Mouse (Mus musculus) heart, embryonic 11.5 days (tissue): ENCODE data around the gene Hoga1. TPM values are rescaled to one million over a fixed set of nuclear protein-coding genes. Genes with fewer than 3 reads are reported as not detected.

Source experiments
- ATAC-seq: fragments of 200-750 bp; cut with Nextera tagmentation; replicated peaks from 2 replicates; pipeline ENCODE4 v1.8.0; 2017; ENCODE audit warnings: moderate library complexity; ENCODE audit not compliant: insufficient number of reproducible peaks, low FRiP score, low TSS enrichment
- H3K27ac ChIP-seq: fragments of 300-500 bp; sonication (generic); 2 replicates; pipeline ENCODE4 v1.5.1; 2014; ENCODE audit warnings: mild to moderate bottlenecking, low read depth, low read length
- H3K27me3 ChIP-seq: fragments of 300-500 bp; sonication (generic); 2 replicates; pipeline ENCODE4 v1.6.1; 2014; ENCODE audit warnings: mild to moderate bottlenecking, low read length, mixed read lengths; ENCODE audit not compliant: control insufficient read depth, insufficient read depth
- H3K36me3 ChIP-seq: fragments of 300-500 bp; sonication (generic); 2 replicates; pipeline ENCODE4 v1.6.1; 2014; ENCODE audit warnings: mild to moderate bottlenecking, low read length, moderate library complexity, mixed read lengths; ENCODE audit not compliant: control insufficient read depth, insufficient read depth
- H3K4me1 ChIP-seq: fragments of 300-500 bp; sonication (generic); 2 replicates; pipeline ENCODE4 v1.6.1; 2014; ENCODE audit warnings: low read length; ENCODE audit not compliant: control insufficient read depth, insufficient read depth
- H3K4me2 ChIP-seq: fragments of 300-500 bp; sonication (generic); 2 replicates; pipeline ENCODE4 v1.6.1; 2014; ENCODE audit warnings: mild to moderate bottlenecking, moderate library complexity
- H3K4me3 ChIP-seq: fragments of 300-500 bp; sonication (generic); 2 replicates; pipeline ENCODE4 v1.5.1; 2014; ENCODE audit warnings: low read depth, low read length
- H3K9ac ChIP-seq: fragments of 300-500 bp; sonication (generic); 2 replicates; pipeline ENCODE4 v1.6.1; 2014; ENCODE audit warnings: mild to moderate bottlenecking, low read depth, low read length, moderate library complexity
- H3K9me3 ChIP-seq: fragments of 300-500 bp; sonication (generic); replicated peaks from 2 replicates; pipeline ENCODE4 v1.6.1; 2016; ENCODE audit warnings: low read length; ENCODE audit not compliant: control insufficient read depth
- WGBS: fragments of 180-500 bp; shearing (Covaris S2); extraction: QIAGEN DNeasy Blood & Tissue Kit; methylation state at CpG from one replicate; pipeline ENCODE4 v1.1.7; 2014; ENCODE audit not compliant: insufficient replicate concordance; 5-methylcytosine and 5-hydroxymethylcytosine counted together
- polyA plus RNA-seq: library from polyadenylated mRNA; unstranded; fragments of >200 nt; fragmentation: Nextera tagmentation; extraction: Ambion mirVana; gene quantifications from 2 replicates; pipeline ENCODE4 v1.2.1, GENCODE M21; 2014

Gene Hoga1
- polyA plus RNA-seq, 1 experiment from 2014 or later: 1.6 TPM

- H3K27ac ChIP-seq: no peak overlapping the region
- ATAC-seq: no peak
- H3K9ac ChIP-seq: no peak overlapping the region
- no peaks in the 10 kb centered on the region; the same call in 1 of the 2 replicates for H3K27me3 ChIP-seq
- no peak overlapping the region for H3K4me3 ChIP-seq
- H3K36me3 ChIP-seq: peaks cover 2% of the 10 kb centered on the region; the same call in 1 of the 2 replicates
- no peak overlapping the region for H3K4me2 ChIP-seq
- H3K9me3 ChIP-seq: no peaks in the 10 kb centered on the region
- 50% methylated on average over 11 of the region's 11 CpGs for WGBS
- peaks cover 11% of the 10 kb centered on the region for H3K4me1 ChIP-seq
Measured at GRCm38 (mm10) chr19:42034881-42035455, 10.4 kb upstream of the Hoga1 start.

- H3K9ac ChIP-seq: no peak within 1 kb of the TSS
- H3K27ac ChIP-seq: no peak within 1 kb of the TSS
- H3K4me3 ChIP-seq: no peak within 1 kb of the TSS
- ATAC-seq: no peak; the same call in 1 of the 2 replicates
- H3K4me1 ChIP-seq: peaks cover 11% of the 10 kb centered on the region
- H3K27me3 ChIP-seq: peaks cover 6% of the 10 kb centered on the region; the same call in 1 of the 2 replicates
- H3K4me2 ChIP-seq: no peak within 1 kb of the TSS
- H3K9me3 ChIP-seq: no peaks in the 10 kb centered on the region
- H3K36me3 ChIP-seq: peaks cover 2% of the 10 kb centered on the region; the same call in 1 of the 2 replicates
- 65% methylated on average over 19 of the region's 19 CpGs for WGBS
Measured at GRCm38 (mm10) chr19:42035456-42036248, 9.8 kb upstream of the Hoga1 start, which contains the start of gene Ankrd2. Gene Ankrd2, plus strand, starts transcription at chr19:42036000.

- H3K36me3 ChIP-seq: peaks cover 2% of the 10 kb centered on the region; the same call in 1 of the 2 replicates
- no peak for ATAC-seq
- H3K9me3 ChIP-seq: no peaks in the 10 kb centered on the region
- H3K4me2 ChIP-seq: no peak overlapping the region
- H3K9ac ChIP-seq: no peak overlapping the region
- H3K27me3 ChIP-seq: peaks cover 6% of the 10 kb centered on the region; the same call in 1 of the 2 replicates
- H3K4me3 ChIP-seq: no peak overlapping the region
- peaks cover 11% of the 10 kb centered on the region for H3K4me1 ChIP-seq
- H3K27ac ChIP-seq: no peak overlapping the region
- 81% methylated on average over 3 of the region's 3 CpGs for WGBS
Measured at GRCm38 (mm10) chr19:42036357-42036756, 9.1 kb upstream of the Hoga1 start.

- no peak for ATAC-seq
- Histone ChIP-seq H3K9me3 (no peaks in the 10 kb centered on the region), H3K4me3 (no peak overlapping the region), H3K27me3 (peaks cover 6% of the 10 kb centered on the region; the same call in 1 of the 2 replicates), H3K27ac (no peak overlapping the region), H3K9ac (no peak overlapping the region), H3K4me2 (no peak overlapping the region), H3K36me3 (peaks cover 2% of the 10 kb centered on the region; the same call in 1 of the 2 replicates), H3K4me1 (peaks cover 11% of the 10 kb centered on the region)
- 52% methylated on average over 11 of the region's 11 CpGs for WGBS
Measured at GRCm38 (mm10) chr19:42037167-42037702, 8.2 kb upstream of the Hoga1 start.

GRCm38 (mm10) chr19:42038310-42038709 lies 7.1 kb upstream of the Hoga1 start:
- ATAC-seq: no peak
- H3K9ac ChIP-seq: no peak overlapping the region
- no peak overlapping the region for H3K27ac ChIP-seq
- H3K9me3 ChIP-seq: no peaks in the 10 kb centered on the region
- no peak overlapping the region for H3K4me2 ChIP-seq
- H3K27me3 ChIP-seq: peaks cover 6% of the 10 kb centered on the region; the same call in 1 of the 2 replicates
- H3K36me3 ChIP-seq: peaks cover 2% of the 10 kb centered on the region; the same call in 1 of the 2 replicates
- 86% methylated on average over 12 of the region's 12 CpGs for WGBS
- no peak overlapping the region for H3K4me3 ChIP-seq
- peaks cover 11% of the 10 kb centered on the region for H3K4me1 ChIP-seq

GRCm38 (mm10) chr19:42043988-42044387 lies 1.4 kb upstream of the Hoga1 start:
- Histone ChIP-seq H3K9ac (no peak overlapping the region), H3K4me3 (no peak overlapping the region), H3K27ac (no peak overlapping the region), H3K27me3 (peaks cover 6% of the 10 kb centered on the region; the same call in 1 of the 2 replicates), H3K4me2 (no peak overlapping the region), H3K36me3 (no peaks in the 10 kb centered on the region), H3K4me1 (0 out of 2 replicates have a peak, but pooled peaks cover 4% of the 10 kb centered on the region), H3K9me3 (no peaks in the 10 kb centered on the region)
- no peak for ATAC-seq
- WGBS: 93% methylated on average over 6 of the region's 6 CpGs

GRCm38 (mm10) chr19:42050251-42050650 lies 4.8 kb downstream of the Hoga1 start:
- Histone ChIP-seq H3K4me3 (no peak overlapping the region), H3K9ac (no peak overlapping the region), H3K27ac (no peak overlapping the region), H3K4me2 (no peak overlapping the region), H3K4me1 (0 out of 2 replicates have a peak, but pooled peaks cover 4% of the 10 kb centered on the region), H3K27me3 (no peaks in the 10 kb centered on the region), H3K36me3 (no peaks in the 10 kb centered on the region), H3K9me3 (no peaks in the 10 kb centered on the region)
- ATAC-seq: no peak
- WGBS: 71% methylated on average over 1 of the region's 1 CpGs

- Histone ChIP-seq H3K4me3 (no peak overlapping the region), H3K27me3 (no peaks in the 10 kb centered on the region), H3K9me3 (no peaks in the 10 kb centered on the region), H3K9ac (no peak overlapping the region), H3K27ac (no peak overlapping the region), H3K4me2 (no peak overlapping the region), H3K4me1 (no peaks in the 10 kb centered on the region), H3K36me3 (no peaks in the 10 kb centered on the region)
- 75% methylated on average over 3 of the region's 3 CpGs for WGBS
- no peak for ATAC-seq
Measured at GRCm38 (mm10) chr19:42051351-42051750, 5.9 kb downstream of the Hoga1 start.
